Mouse (Mus musculus) adrenal gland, adult 18-20 months (tissue): ENCODE measurements around the gene Apoh. TPM values are rescaled to one million over a fixed set of nuclear protein-coding genes. Genes with fewer than 3 reads are reported as not detected.

Experiments used
- DNase-seq, 2 experiments: peaks; one replicate each; pipeline ENCODE4 v3.0.0; 2021 to 2022; ENCODE audit warnings: low spot score in 2 of 2
- total RNA-seq, 2 experiments: library from RNA; stranded (reverse); gene quantifications; 1 replicate in 1 of 2; 2 replicates in 1 of 2; pipeline ENCODE4 v1.2.3; 2021

Apoh gene
- total RNA-seq, 2 experiments from 2014 or later, result 0.27 TPM; not detected in 1

DNA sequence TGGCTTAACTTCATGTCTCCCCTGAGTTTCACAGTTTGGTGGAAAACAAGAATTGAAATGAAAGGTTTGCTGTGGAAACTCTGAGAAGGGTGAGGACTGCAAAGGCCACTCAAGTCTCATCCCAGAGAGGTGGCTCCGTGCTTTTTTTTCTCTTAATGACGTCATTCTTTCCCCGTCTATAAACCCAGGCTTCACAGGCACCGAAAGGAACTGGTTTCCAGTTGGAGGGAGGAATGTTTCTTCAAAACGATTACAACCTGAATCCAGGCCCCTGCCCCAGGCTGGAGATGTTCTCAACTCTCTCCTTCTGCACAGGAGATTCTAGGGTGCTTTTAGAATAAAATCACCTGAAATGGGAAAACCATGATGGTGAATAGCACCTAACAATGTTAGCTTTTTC, 10.1 kb upstream of the Apoh start:
- DNase-seq, result no peak

DNA sequence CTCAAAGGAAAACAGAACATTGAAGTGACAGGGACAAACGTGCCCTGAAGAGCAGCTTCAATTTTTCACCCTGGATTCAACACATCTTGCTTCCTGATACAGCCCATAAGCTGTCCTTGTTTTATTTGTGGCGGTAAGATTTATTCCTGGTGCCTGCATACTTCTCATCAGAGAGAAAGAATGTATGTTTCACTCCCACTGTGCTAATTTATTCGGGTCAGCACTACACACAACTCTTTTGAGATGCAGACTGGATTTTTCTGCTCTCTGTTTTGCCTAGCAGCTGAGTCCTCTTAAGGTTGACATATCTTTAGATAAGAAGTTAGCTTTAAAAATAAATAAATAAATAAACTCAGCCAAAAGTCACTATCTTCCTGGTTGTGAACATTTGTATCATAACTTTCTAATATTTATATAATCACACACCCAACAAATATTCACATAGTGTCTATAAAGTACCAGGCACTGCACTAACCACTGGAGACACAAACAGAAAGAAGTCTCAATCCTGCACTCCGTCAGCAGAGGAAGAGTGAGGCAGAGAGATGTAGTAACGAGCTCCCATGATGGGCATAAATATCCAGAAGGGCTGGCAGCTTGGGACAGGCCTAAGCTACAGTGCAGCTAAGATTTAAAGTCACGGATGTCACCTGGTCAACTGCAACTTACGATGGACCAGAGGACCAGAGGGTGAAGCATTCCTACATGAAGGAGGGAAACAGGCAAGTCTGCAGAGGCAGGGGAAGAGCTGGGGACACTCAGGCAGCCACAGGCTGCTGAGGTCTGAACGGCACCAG, 9.4 kb upstream of the Apoh start:
- DNase-seq, result no peak

DNA sequence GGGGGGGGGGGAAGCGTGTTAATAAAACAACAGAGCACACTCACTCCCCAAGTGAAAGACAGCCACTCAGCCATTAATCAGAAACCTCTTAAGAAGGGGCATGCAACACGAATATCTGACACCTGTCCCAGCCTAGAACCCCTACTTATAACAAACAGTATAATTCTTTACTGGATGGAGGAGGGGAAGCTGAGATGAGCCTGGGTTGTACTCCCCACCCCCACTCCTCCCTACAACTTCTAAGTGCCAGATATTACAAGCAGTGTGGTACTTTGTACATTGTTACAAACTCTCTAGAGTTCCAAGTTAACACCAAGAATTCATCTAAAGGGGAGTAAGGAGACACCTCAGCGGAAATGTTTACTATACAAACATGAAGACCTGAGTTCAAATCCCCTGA, 8.5 kb upstream of the Apoh start:
- no peak for DNase-seq

DNA sequence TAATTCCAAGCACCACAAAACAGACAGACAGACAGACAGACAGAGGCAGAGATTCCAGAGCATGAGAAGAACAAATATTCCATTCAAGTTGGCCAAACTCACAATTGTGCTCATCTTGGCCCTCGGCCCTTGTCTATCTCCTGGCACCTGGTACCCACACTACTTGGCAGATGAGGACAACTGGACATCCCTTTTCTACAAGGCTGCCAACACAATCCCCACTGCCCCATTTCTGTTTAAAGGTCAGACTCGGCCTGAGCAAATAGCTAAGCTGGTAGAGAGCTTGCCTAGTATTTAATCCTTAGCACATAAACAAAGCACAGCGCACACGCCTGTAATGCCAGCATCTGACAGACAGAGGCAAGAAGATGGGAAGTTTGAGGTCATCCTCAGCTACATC, 7.6 kb upstream of the Apoh start:
- no peak for DNase-seq

DNA sequence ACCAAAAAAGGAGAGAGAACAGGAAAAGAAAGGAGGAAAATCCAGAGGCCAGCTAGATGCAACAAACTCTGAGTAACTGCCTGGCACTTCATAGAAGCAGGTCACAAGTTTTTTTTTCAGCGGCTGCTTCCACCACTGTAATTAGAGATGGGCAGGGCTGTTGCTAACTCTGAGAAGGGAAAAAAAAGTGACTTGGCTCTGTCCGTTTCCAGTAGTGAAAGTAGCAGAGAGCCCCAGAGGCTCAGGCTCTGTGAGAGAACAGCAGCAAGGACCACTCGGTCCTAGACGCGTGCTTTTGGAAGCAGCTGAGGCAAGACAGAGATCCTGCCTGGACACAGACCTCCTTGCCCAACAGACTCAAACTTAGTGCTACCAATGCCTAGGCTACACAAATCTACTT, 6.7 kb upstream of the Apoh start:
- no peak for DNase-seq

DNA sequence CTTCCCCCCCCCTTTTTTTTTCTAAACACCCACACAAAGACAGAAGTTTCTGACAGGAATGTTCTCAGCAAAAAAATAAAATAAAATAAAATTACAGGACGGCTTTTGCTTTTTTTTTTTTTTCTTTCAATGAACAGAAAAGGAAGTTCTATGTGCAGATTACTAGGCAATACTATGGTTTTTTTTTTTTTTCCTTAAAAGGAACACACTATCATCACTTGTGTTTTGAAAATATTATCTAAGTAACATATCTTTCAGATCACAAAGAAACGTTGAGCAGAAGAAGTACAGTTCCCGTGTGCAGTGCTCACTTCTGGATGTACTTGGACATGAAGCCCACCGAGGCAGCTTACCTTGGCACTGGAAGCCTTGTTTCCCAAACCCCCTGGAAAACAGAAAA, 2.9 kb upstream of the Apoh start:
- no peak for DNase-seq

DNA sequence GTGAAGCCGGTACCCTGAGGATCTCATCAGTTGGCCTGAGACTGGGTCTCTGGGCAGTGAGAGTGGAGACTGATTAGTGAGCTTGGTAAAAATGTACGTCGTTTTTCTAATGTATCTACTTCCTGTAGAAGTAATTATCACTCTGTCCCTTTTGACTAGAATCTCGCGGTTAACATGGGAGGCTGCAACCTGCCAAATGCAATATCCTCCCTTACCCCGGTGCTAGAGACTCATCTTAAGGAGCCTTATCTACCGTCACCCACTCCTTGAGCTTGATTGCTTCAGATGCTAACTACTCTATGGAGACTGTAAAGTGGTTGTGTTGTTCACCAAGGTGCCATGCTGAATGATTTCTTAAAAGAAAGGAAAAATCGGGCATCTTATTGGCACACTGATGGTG, 1.4 kb upstream of the Apoh start:
- DNase-seq, result no peak

DNA sequence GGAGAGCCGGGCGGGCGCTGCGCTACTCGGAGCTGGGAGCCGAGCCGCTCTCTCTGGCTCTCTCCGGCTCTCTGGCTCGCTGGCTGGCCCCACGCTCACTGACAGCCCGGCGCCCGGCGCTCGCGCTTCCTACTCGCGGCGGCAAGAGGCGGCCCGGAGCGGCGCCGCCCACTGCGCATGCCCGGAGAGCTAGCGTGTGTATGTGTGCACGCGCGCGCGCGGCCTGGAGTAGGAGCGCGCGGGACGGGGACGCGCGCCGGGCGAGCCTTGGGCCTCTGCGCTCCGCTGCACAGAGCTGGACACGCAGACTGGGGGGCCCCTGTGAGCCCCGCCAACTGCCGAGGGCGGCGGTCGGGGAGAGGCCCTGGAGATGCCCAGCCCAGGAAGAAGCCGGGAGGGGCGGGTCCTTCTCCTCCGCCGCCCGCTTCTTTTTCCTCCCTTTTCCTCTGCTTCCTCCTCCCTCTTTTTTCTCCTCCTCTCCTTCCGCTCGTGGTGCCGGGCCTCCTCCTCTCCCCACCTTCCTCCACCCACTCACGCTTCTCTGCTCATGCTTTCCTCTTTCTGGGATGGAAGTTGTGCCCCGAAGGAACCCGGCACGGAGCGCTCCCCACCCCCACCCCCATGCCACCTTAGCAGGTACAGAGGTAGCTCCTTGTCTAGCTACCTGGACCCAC, 772 bp downstream of the Apoh start, which contains the start of gene Prkca:
Prkca (minus strand) TSS at position 140 of the 674 bp plus-strand sequence.
- peak; percentile 92 to 93 for DNase-seq

DNA sequence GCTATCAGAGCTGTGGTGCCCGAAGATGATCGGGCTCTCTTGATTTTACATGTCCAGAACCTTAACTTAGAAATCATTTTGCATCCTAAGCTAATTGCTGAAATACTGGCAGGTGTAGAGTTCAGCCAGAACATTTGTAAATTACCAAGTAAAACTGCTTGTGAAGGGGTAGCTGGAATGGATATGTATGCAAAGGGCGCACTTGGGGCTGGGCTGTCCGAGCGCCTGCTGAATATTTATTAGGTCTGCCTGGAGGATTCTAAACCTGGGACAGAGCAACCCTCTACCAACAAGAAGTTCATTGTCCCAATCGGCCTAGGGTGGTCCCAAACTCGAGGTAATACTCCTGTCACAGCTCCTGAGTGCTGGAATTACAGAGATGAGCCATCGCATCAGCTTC, 1.6 kb downstream of the Apoh start:
- no peak for DNase-seq

DNA sequence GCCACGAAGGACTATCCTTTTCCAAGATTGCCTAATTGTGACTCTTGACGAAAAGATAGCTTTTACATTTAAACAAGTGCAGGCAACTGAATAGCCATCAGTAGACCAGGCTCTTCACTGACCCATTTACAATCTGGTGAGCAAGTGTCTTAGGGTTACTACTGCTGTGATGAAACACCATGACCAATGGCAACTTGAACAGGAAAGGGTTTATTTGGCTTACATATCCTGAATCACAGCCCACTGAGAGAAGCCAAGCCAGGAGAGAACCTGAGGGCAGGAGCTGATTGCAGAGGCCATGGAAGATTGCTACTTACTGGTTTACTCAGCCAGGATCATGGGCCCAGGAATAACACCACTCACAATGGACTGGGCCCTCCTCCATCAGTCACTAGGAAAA, 2.2 kb downstream of the Apoh start:
- no peak for DNase-seq

DNA sequence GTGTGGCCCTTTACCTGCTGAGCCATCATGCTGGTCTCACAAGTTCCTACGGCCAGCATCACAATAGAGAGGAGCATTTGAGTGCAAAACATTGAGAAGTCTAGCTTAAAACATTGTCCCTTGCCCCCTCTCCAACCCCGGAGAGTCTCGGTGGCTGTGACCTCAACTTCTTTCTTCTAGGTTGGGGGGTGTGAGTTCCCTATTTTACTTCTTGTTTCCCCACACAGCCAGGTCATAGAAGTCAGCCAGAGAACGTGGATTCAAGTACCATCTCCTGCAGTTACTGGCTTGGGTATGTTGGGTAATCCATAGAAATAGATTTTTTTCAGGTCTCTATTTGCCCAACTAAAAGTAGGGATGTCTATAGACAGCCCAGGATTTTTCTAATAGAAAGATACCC, 7.6 kb downstream of the Apoh start:
- no peak for DNase-seq

DNA sequence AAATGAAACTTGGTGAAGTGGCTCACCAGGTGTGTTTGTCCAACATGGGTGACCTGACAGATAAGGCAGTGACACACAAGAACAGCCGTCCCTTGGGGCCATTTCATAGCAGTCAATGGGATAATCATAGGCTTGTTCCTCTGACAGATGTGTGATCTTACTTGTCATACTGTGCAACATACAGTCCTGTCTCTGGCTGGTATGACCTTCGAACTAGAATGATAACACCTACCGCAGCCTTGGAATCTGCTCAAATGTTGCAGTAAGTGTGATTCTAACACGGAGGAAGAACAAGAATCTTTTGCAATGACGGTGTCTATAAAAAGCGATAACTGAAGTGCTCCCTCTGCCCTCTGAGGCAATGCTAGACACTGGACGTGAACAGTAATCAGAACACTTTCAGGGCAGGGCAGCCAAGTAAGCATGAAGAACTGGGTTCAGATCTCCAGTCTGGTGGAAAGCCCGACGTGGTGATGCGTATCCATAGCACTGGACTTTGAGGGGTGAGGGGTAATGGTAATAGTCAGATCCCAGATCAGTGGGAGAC, 9.8 kb downstream of the Apoh start:
- DNase-seq, result no peak

DNA sequence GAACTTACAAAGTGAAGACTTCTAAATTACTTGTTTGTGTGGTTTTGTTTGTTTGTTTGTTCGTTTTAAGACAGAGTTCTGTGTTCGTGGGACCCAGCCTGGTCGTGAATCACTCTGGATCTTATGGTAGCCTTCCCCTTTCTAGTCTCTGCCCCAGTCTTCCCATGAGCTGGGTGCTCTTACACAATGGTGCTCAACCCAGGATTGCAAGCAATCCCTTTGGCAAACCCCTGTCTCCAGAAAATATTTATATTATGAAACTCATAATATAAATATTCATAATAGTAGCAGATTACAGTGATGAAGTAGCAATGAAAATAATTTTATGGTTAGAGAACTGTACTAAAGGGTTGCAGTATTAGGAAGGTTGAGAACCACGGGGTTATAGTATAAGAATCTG, 12.9 kb downstream of the Apoh start:
- no peak for DNase-seq

DNA sequence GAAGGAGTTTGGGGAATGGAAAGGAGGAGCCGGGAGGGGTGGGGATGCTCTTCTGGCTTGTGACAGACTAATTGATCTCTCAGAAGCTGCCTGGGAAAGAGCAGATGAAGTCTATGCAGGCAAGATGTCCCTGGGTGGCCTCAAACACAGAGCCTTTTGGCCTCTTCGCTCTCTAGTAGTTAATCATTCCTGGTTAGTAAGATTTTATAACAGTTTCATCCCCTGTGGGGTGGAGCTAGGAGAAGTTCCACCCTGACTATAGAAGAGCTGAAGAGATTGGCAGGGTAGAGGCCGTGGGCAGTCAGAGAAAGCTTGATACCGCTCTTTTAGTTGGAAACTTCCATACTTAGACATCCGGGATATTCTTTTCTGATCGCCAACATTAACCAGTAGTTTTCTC, 15.8 kb downstream of the Apoh start:
- DNase-seq, result no peak

DNA sequence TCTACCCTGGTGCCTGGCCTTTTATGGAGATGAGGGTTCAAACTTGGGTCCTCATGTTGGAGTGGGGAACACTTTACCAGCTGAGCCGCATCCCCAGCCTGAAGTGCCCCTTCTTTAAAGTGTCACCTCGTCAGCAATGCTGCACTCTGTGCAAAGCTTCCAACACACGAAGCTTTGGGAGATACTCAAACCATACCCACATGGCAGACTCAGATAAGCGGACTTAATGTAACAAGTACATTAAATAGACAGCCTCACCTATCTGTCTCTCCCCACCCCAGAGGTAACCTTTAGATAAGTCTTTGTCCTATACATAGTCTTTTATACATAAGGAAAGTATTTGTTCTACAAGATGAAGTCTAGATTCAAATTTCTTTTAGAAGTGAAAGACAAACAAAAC, 17.8 kb downstream of the Apoh start:
- no peak for DNase-seq

DNA sequence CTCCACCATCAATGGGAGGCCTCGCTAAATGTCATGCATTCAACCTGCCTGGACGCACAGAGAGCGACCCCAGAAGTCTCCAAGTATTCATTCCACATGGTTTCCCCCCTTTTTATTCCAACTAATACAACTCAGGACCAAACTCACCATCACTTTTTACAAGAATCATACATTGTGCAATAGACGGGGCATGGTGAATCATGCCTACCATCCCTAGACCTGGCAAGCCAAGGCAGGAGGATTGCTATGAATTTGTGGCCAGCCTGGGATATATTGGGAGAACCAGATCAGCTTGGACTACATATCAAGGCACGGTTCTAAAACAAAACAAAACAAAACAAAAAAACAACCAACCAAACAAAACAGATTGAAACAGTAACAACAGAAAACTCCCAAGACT, 19.8 kb downstream of the Apoh start:
- no peak for DNase-seq

DNA sequence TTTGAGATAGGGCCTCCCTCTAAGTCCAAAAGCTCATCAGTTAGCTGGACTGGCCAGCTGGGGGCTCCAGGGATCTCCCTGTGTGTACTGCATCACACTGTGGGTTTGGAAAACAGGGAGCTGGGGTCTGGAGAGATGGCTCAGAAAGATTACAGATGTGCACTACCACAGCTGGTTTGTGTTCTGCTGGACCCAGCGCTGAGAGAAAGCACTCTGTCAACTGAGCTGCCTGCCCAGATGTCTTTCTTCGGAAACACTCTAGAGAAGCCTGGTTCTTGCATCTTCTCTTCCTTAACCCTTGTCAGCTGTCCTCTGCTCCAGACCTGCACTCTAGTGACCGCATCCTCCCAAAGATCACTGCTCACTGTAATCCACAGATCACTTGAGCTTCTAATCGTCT, 20.8 kb downstream of the Apoh start:
- DNase-seq, result no peak

DNA sequence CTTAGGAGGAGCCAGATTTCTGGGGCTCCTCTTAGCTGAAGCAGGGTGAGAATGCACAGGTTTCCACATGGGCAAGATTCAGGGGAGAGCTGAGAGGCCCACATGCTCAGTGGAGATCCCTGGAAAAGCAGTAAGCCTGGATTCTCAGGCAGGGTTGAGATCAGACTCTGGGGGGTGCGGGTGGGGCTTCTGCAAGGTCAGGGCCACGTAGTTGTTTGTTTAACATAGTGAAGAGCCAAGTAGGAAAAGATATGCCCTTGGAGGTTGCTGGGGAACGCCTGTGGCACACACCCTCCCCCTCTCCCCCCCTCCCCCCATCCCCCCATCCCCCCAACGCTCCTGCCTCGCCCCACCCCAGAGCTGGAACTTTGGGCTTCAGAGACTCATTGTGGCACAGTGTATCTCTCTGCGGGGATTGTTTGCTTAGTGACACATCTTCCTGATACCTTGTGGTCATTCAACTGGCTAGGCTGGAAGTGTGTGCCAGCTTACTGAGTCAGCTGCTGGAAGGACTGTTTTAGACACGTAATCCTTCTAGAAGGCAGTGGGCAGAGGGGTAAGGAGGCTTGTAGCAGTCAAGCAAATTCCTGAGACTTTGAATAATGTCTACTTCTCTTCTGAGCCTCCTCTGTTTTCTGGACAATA, 21.9 kb downstream of the Apoh start:
- peak in 1 of 2 experiments; percentile 15 for DNase-seq

DNA sequence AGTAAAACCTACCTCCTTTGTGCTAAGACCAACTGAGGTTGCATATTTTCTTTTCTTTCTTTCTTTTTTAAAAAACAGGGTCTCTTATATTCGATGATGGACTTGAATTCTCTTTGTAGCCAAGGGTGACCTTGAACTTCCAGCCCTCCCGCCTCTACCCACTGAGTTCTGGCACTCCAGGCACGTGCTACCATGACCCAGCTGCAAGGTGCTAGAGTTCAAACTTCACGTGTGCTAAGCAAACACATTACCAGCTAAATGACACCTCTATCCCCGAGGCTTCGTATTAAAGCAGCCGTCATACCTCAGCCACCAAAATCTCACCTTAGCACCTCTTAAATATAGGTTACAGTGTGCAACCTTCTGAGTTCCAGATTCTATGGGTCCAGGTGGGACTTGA, 22.4 kb downstream of the Apoh start:
- DNase-seq, result no peak

DNA sequence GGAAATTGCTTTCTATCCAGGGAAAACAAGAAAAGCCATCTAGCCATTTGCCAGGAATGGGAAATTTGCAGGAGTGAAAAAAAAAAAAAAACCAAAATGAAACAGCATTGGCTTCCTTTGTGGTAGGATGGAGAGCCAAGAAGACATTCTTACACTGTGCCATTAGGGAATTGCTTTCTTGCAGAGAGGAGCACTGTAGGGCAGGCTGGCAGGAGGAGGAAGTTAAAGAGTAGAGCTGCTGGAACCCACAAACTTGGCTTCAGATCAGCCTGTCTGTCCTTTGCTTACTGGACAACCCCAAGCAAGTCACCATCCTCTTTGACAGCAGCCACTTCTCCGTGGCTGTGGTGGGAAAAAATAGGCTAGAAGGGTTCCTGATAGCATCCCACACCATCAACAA, 23.9 kb downstream of the Apoh start:
- DNase-seq, result no peak

DNA sequence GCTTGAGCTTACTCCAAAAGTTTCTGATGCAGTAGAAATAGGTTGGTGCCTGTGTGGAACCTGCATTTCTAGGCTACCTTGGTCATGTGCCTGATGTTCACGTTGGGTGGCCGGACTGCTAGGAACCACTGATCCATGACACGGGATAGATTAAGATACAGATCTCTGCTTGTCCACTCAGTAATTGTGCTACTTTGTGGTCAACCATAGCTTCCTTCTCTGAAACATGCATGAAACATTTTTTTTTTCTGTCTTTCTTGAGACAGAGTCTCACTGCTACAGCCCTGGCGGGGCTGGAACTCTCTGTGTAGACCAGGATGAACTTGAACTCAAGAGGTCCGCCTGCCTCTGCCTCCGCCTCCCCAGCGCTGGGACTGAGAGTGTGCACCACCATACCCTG, 33.7 kb downstream of the Apoh start:
- no peak for DNase-seq
